Mouse (Mus musculus) liver, postnatal 0 days (tissue): Measurements from ENCODE around the gene Lrmda.

Source experiments
- CTCF ChIP-seq: sonication (generic); IDR thresholded peaks from 2 replicates; pipeline ENCODE4 v1.5.1; 2016; ENCODE audit warnings: antibody characterized with exemption, low read depth
- EP300 ChIP-seq: IDR thresholded peaks from 2 replicates; pipeline ENCODE4 v1.6.1; 2016; ENCODE audit warnings: antibody characterized with exemption, low read depth, mild to moderate bottlenecking

- no peak for TF ChIP-seq CTCF
- no peak for TF ChIP-seq EP300
Observed at GRCm38 (mm10) chr14:22265229-22265905, 245.9 kb downstream of the Lrmda start.
